Mouse (Mus musculus) liver, postnatal 0 days (tissue): ENCODE measurements around the gene Gm6871. TPM values are rescaled to one million over a fixed set of nuclear protein-coding genes. Genes with fewer than 3 reads are reported as not detected.
"Not testable (repeated sequence)": the region's sequence is repeated elsewhere in the genome, so short reads cannot be mapped to it uniquely, and the experiment has no call there.

Source experiments
- ATAC-seq: fragments of 200-750 bp; cut with Nextera tagmentation; 2 replicates; pipeline ENCODE4 v1.8.0; 2017; ENCODE audit warnings: mild to moderate bottlenecking, moderate library complexity
- DNase-seq: peaks from one replicate; pipeline ENCODE4 v3.0.0-alpha.2; 2016
- H3K27ac ChIP-seq: fragments of 300-500 bp; sonication (generic); 2 replicates; pipeline ENCODE4 v1.5.1; 2014; ENCODE audit warnings: antibody characterized with exemption, moderate library complexity, mild to moderate bottlenecking, low read depth
- H3K27me3 ChIP-seq: fragments of 300-500 bp; sonication (generic); 2 replicates; pipeline ENCODE4 v1.6.1; 2014; ENCODE audit warnings: low read length, control low read depth, mixed read lengths; ENCODE audit not compliant: insufficient read depth
- H3K36me3 ChIP-seq: fragments of 300-500 bp; sonication (generic); replicated peaks from 2 replicates; pipeline ENCODE4 v1.6.1; 2014; ENCODE audit warnings: mild to moderate bottlenecking, control low read depth, low read length, moderate library complexity, mixed read lengths; ENCODE audit not compliant: insufficient read depth
- H3K4me1 ChIP-seq: fragments of 300-500 bp; sonication (generic); 2 replicates; pipeline ENCODE4 v1.6.1; 2014; ENCODE audit warnings: antibody characterized with exemption, mild to moderate bottlenecking, control low read depth; ENCODE audit not compliant: insufficient read depth
- H3K4me2 ChIP-seq: fragments of 300-500 bp; sonication (generic); 2 replicates; pipeline ENCODE4 v1.6.1; 2014; ENCODE audit warnings: low read depth, mild to moderate bottlenecking, low read length, moderate library complexity, mixed read lengths
- H3K4me3 ChIP-seq: fragments of 300-500 bp; sonication (generic); 2 replicates; pipeline ENCODE4 v1.5.1; 2014; ENCODE audit warnings: low read depth, low read length
- H3K9ac ChIP-seq: fragments of 300-500 bp; sonication (generic); replicated peaks from 2 replicates; pipeline ENCODE4 v1.6.1; 2014; ENCODE audit warnings: mild to moderate bottlenecking, moderate library complexity
- H3K9me3 ChIP-seq: fragments of 300-500 bp; sonication (generic); 2 replicates; pipeline ENCODE4 v1.6.1; 2016; ENCODE audit warnings: mild to moderate bottlenecking, control low read depth, low read length, mixed read lengths
- CTCF ChIP-seq: sonication (generic); IDR thresholded peaks from 2 replicates; pipeline ENCODE4 v1.5.1; 2016; ENCODE audit warnings: antibody characterized with exemption, low read depth
- EP300 ChIP-seq: IDR thresholded peaks from 2 replicates; pipeline ENCODE4 v1.6.1; 2016; ENCODE audit warnings: antibody characterized with exemption, low read depth, mild to moderate bottlenecking
- WGBS: fragments of 180-500 bp; shearing (Covaris S2); extraction: QIAGEN DNeasy Blood & Tissue Kit; methylation state at CpG from one replicate; pipeline ENCODE4 v1.1.7; 2014; ENCODE audit not compliant: insufficient replicate concordance; 5-methylcytosine and 5-hydroxymethylcytosine counted together
- polyA plus RNA-seq: library from polyadenylated mRNA; unstranded; fragments of >200 nt; fragmentation: Nextera tagmentation; extraction: Ambion mirVana; gene quantifications from 2 replicates; pipeline ENCODE4 v1.2.1, GENCODE M21; 2015

Gm6871 gene
- not detected in 2 replicates for polyA plus RNA-seq

- not testable (repeated sequence) for ATAC-seq, H3K4me2 ChIP-seq, H3K9ac ChIP-seq, H3K36me3 ChIP-seq, DNase-seq, H3K27ac ChIP-seq, H3K4me1 ChIP-seq, H3K4me3 ChIP-seq, H3K9me3 ChIP-seq, H3K27me3 ChIP-seq
- 78% methylated on average over 5 of the region's 6 CpGs for WGBS
Observed at GRCm38 (mm10) chr7:41573562-41573961, at the start of gene Gm6871. Gene Gm6871, minus strand, starts transcription at chr7:41573662.

- not testable (repeated sequence) for H3K4me1 ChIP-seq, H3K36me3 ChIP-seq, H3K9ac ChIP-seq, H3K27me3 ChIP-seq, ATAC-seq, DNase-seq, H3K4me3 ChIP-seq, H3K4me2 ChIP-seq, H3K27ac ChIP-seq, H3K9me3 ChIP-seq
- 89% methylated on average over 1 of the region's 1 CpGs for WGBS
Observed at GRCm38 (mm10) chr7:41616241-41616640, 42.8 kb upstream of the Gm6871 start.

- ATAC-seq = no peak
- Histone ChIP-seq H3K9ac (no peak overlapping the region), H3K27me3 (no peaks in the 10 kb centered on the region), H3K4me2 (no peak overlapping the region), H3K27ac (no peak overlapping the region), H3K36me3 (peaks cover 8% of the 10 kb centered on the region), H3K9me3 (no peaks in the 10 kb centered on the region), H3K4me1 (no peaks in the 10 kb centered on the region), H3K4me3 (no peak overlapping the region)
- no peak for DNase-seq
- TF ChIP-seq EP300 (no peak), CTCF (no peak)
- 61% methylated on average over 3 of the region's 3 CpGs for WGBS
Observed at GRCm38 (mm10) chr7:41611654-41612053, 38.2 kb upstream of the Gm6871 start.

DNA sequence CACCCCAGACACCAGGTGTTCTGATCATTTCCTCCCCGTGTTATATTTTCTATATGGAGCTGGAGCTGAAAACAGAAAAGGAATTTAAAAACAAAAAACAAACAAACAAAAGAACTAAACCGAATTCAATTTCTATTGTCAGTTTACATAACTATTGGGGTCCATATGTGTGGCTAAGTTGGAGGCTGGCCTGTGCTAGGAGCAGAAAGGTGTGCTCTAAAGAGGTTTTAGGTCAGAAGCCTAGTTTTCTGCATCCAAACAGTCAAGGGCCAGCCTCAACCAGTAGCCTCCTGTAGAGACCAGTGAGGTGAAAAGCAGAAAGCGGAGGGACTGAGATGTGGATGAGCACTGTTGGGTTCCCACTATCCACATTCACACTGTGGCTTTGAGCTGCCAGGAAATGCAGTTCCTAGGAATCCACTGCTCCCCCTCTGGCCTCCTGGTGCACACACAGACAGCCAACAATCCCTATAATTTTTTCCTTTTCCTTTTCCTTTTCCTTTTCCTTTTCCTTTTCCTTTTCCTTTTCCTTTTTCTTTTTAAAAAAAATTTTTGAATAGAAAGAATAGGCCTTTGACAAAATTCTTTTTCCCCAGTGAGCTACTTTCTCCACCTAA, 26.6 kb upstream of the Gm6871 start:
- Histone ChIP-seq H3K4me2 (peak overlapping the region; percentile 82), H3K27me3 (no peaks in the 10 kb centered on the region), H3K4me1 (0 out of 2 replicates have a peak, but pooled peaks cover 4% of the 10 kb centered on the region), H3K9ac (peak overlapping the region; percentile 57), H3K27ac (peak overlapping the region; percentile 68), H3K4me3 (peak overlapping the region; percentile 56), H3K36me3 (no peaks in the 10 kb centered on the region), H3K9me3 (no peaks in the 10 kb centered on the region)
- DNase-seq = no peak
- no peak for ATAC-seq
- 27% methylated on average over 3 of the region's 3 CpGs for WGBS
- TF ChIP-seq EP300 (no peak), CTCF (peak; percentile 27; the same call in 1 of the 2 replicates)

DNA sequence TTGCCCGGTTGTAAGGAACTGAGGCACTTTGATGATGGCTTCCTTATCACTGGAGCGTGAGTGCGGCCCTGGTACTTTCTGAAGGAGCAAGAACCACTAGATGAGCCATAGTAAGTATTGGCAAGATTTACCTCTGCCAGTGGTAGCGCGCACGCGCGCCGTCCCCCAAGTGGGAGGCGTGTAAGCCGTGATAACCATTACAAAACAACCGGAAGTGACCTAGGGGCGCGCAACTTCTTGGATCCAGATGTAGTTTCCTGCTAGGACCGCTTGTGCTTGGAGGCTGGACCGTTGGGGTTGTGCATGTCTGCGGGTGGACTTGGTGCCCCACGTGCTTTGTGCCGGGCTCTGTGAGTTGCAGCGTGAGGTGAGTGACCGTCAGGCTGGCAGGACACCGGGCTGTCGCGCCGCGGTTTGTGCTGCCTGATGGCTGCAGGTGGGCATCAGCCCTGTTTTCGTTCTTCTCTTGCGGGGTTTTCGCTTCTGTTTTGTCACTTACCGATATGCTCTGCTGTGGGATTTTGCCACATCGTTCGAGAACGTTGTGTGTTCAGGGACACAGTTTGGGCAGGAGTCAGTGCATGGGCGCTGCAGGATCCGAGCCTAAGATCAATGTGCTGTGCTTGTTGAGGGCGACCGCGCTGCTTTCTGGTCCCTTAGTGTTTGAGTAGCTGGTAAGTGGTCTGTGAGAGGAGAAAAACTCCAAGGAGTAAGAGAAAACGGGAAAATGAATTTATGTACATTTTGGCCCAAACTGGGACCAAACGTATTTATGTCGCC, 25.8 kb upstream of the Gm6871 start, which contains the start of gene 2610021A01Rik:
TSS of gene 2610021A01Rik (plus strand) at position 197 of the 780 bp plus-strand sequence.
- Histone ChIP-seq H3K9ac (peak within 1 kb of the TSS; percentile 57), H3K4me1 (0 out of 2 replicates have a peak, but pooled peaks cover 4% of the 10 kb centered on the region), H3K27me3 (no peaks in the 10 kb centered on the region), H3K36me3 (no peaks in the 10 kb centered on the region), H3K9me3 (no peaks in the 10 kb centered on the region), H3K4me2 (peak within 1 kb of the TSS; percentile 82), H3K27ac (peak within 1 kb of the TSS; percentile 80), H3K4me3 (peak within 1 kb of the TSS; percentile 56)
- TF ChIP-seq EP300 (peak; percentile 27; the same call in 1 of the 2 replicates), CTCF (no peak)
- DNase-seq (peak; percentile 91), ATAC-seq (peak; percentile 98)
- WGBS = under 1% methylated on average over 41 of the region's 41 CpGs

DNA sequence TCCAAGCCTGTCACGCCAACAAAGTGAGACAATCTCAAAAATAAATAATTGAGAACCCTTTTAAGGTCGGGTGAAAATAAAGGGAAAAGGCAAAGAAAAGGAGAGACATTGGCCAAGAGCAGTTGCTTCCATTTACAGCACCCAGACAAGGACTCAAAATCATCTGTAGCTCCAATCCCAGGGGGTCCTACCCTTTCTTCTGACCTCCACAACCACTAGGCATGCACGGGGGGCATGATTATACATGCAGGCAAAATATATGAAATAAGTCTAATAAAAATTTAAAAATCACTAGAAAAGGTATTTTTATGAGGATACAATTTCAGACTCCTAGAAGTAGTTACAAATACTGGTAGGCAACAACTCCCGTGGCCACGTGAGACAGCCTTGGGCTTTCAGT, 25.2 kb upstream of the Gm6871 start:
- ATAC-seq (no peak), DNase-seq (no peak)
- H3K9me3 ChIP-seq = no peaks in the 10 kb centered on the region
- no peaks in the 10 kb centered on the region for H3K36me3 ChIP-seq
- TF ChIP-seq EP300 (no peak), CTCF (no peak)
- peak overlapping the region; percentile 80; the same call in 1 of the 2 replicates for H3K27ac ChIP-seq
- 0 out of 2 replicates have a peak, but pooled peaks cover 4% of the 10 kb centered on the region for H3K4me1 ChIP-seq
- WGBS = 51% methylated on average over 5 of the region's 5 CpGs
- H3K9ac ChIP-seq = no peak overlapping the region
- H3K27me3 ChIP-seq = no peaks in the 10 kb centered on the region
- H3K4me2 ChIP-seq = peak overlapping the region; percentile 82
- peak overlapping the region; percentile 56 for H3K4me3 ChIP-seq

DNA sequence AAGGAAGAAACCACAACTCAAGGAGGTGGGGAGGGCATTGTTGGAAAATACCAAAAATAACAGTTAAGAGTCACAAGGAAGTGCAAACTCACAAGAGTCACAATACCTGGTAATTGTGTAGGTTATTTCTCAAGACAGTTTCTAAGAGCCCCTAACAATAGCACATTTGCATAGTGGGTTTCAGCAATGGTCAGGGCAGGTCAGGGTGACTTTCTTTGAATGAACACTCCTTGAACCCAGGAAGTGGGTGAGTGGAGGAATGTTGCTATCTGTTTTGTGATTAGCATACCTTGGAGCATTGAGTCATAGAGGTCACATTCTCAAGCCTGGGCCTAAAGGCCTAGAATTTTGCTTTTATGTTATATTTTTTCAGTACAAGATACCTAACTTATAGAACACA, 14.4 kb upstream of the Gm6871 start:
- not testable (repeated sequence) for H3K27ac ChIP-seq, H3K4me2 ChIP-seq, H3K9me3 ChIP-seq, DNase-seq, ATAC-seq, H3K36me3 ChIP-seq, H3K4me3 ChIP-seq, H3K27me3 ChIP-seq, H3K4me1 ChIP-seq, H3K9ac ChIP-seq
